Mouse (Mus musculus): ENCODE data around the gene Terf2. TPM values are rescaled to one million over a fixed set of nuclear protein-coding genes. Genes with fewer than 3 reads are reported as not detected.
"Not testable (repeated sequence)": the region's sequence is repeated elsewhere in the genome, so short reads cannot be mapped to it uniquely, and the experiment has no call there.

Terf2 gene
- total RNA-seq, 2 experiments from 2014 or later = 11.5 to 13.9 TPM

GRCm38 (mm10) chr8:107065511-107066496 is 30.5 kb downstream of the Terf2 start, which contains the start of gene Tmed6:
TSS of gene Tmed6 (minus strand) at chr8:107065644.
- DNase-seq (ENCODE audit: low spot score) = no peak

- no peak for DNase-seq (ENCODE audit: low spot score)
These were observed 33.7 kb downstream of the Terf2 start for GRCm38 (mm10) chr8:107062613-107063012.

- no peak for DNase-seq (ENCODE audit: low spot score)
These were observed 39.4 kb downstream of the Terf2 start for GRCm38 (mm10) chr8:107056973-107057369.

GRCm38 (mm10) chr8:107056076-107056972 is 40.0 kb downstream of the Terf2 start, which contains the start of the genes Cog8 and Nip7:
TSS of gene Cog8 (minus strand) at chr8:107056689.
TSS of gene Nip7 (plus strand) at chr8:107056877.
- DNase-seq (ENCODE audit: low spot score) = peak; percentile 97

GRCm38 (mm10) chr8:107052046-107052445 is 44.3 kb downstream of the Terf2 start:
- no peak for DNase-seq (ENCODE audit: low spot score)

- DNase-seq (ENCODE audit: low spot score) = no peak
These were observed 46.9 kb downstream of the Terf2 start for GRCm38 (mm10) chr8:107049480-107049879.

GRCm38 (mm10) chr8:107048061-107048941 is 48.0 kb downstream of the Terf2 start, which contains the start of gene Pdf:
TSS of gene Pdf (minus strand) at chr8:107048614.
- DNase-seq (ENCODE audit: low spot score) = peak; percentile 75

GRCm38 (mm10) chr8:107046976-107047375 is 49.4 kb downstream of the Terf2 start:
- DNase-seq (ENCODE audit: low spot score) = no peak

GRCm38 (mm10) chr8:107045478-107045877 is 50.9 kb downstream of the Terf2 start:
- DNase-seq (ENCODE audit: low spot score) = no peak

- DNase-seq (ENCODE audit: low spot score) = no peak
These were observed 55.7 kb downstream of the Terf2 start for GRCm38 (mm10) chr8:107040632-107041031.

GRCm38 (mm10) chr8:107036626-107037025 is 59.7 kb downstream of the Terf2 start:
- DNase-seq (ENCODE audit: low spot score) = no peak

GRCm38 (mm10) chr8:107035641-107036040 is 60.7 kb downstream of the Terf2 start:
- DNase-seq (ENCODE audit: low spot score) = no peak

GRCm38 (mm10) chr8:107033609-107034008 is 62.7 kb downstream of the Terf2 start:
- DNase-seq (ENCODE audit: low spot score) = not testable (repeated sequence)

GRCm38 (mm10) chr8:107031577-107032090 is 64.7 kb downstream of the Terf2 start:
- DNase-seq (ENCODE audit: low spot score) = no peak

- peak; percentile 98 for DNase-seq (ENCODE audit: low spot score)
These were observed 65.4 kb downstream of the Terf2 start, which contains the start of gene Vps4a for GRCm38 (mm10) chr8:107030650-107031576. TSS of gene Vps4a (plus strand) at chr8:107031222.

- no peak for DNase-seq (ENCODE audit: low spot score)
These were observed 66.3 kb downstream of the Terf2 start for GRCm38 (mm10) chr8:107030058-107030457.

GRCm38 (mm10) chr8:107029310-107029709 is 67.0 kb downstream of the Terf2 start:
- no peak for DNase-seq (ENCODE audit: low spot score)

- no peak for DNase-seq (ENCODE audit: low spot score)
These were observed 72.9 kb downstream of the Terf2 start for GRCm38 (mm10) chr8:107023479-107023878.

Data from gastrocnemius, adult 18-20 months (tissue).